Mouse (Mus musculus): ENCODE results near the gene Ephb2.

Gene Ephb2

GRCm38 (mm10) chr4:136801463-136801862, 34.3 kb downstream of the Ephb2 start:
- DNase-seq (ENCODE audit: extremely low spot score) = no peak

GRCm38 (mm10) chr4:136800366-136800765, 35.4 kb downstream of the Ephb2 start:
- no peak for DNase-seq (ENCODE audit: extremely low spot score)

- DNase-seq (ENCODE audit: extremely low spot score) = no peak
These were observed 37.9 kb downstream of the Ephb2 start for GRCm38 (mm10) chr4:136797677-136798569.

GRCm38 (mm10) chr4:136793320-136793719, 42.5 kb downstream of the Ephb2 start:
- no peak for DNase-seq (ENCODE audit: extremely low spot score)

- DNase-seq (ENCODE audit: extremely low spot score) = no peak
These were observed 46.0 kb downstream of the Ephb2 start for GRCm38 (mm10) chr4:136789821-136790220.

GRCm38 (mm10) chr4:136787357-136787756, 48.4 kb downstream of the Ephb2 start:
- DNase-seq (ENCODE audit: extremely low spot score) = no peak

GRCm38 (mm10) chr4:136786453-136787276, 49.1 kb downstream of the Ephb2 start:
- no peak for DNase-seq (ENCODE audit: extremely low spot score)

GRCm38 (mm10) chr4:136783552-136784150, 52.1 kb downstream of the Ephb2 start:
- DNase-seq (ENCODE audit: extremely low spot score) = peak; percentile 77

- DNase-seq (ENCODE audit: extremely low spot score) = no peak
These were observed 53.2 kb downstream of the Ephb2 start for GRCm38 (mm10) chr4:136782579-136782925.

- DNase-seq (ENCODE audit: extremely low spot score) = no peak
These were observed 53.8 kb downstream of the Ephb2 start for GRCm38 (mm10) chr4:136781868-136782578.

- DNase-seq (ENCODE audit: extremely low spot score) = no peak
These were observed 55.4 kb downstream of the Ephb2 start for GRCm38 (mm10) chr4:136780201-136780895.

GRCm38 (mm10) chr4:136779156-136779555, 56.6 kb downstream of the Ephb2 start:
- DNase-seq (ENCODE audit: extremely low spot score) = no peak

- DNase-seq (ENCODE audit: extremely low spot score) = peak; percentile 63
These were observed 59.3 kb downstream of the Ephb2 start for GRCm38 (mm10) chr4:136776471-136776892.

GRCm38 (mm10) chr4:136775903-136776302, 59.9 kb downstream of the Ephb2 start:
- no peak for DNase-seq (ENCODE audit: extremely low spot score)

GRCm38 (mm10) chr4:136774201-136774600, 61.6 kb downstream of the Ephb2 start:
- no peak for DNase-seq (ENCODE audit: extremely low spot score)

- no peak for DNase-seq (ENCODE audit: extremely low spot score)
These were observed 62.7 kb downstream of the Ephb2 start for GRCm38 (mm10) chr4:136772952-136773584.

GRCm38 (mm10) chr4:136772318-136772717, 63.5 kb downstream of the Ephb2 start:
- DNase-seq (ENCODE audit: extremely low spot score) = no peak

GRCm38 (mm10) chr4:136770718-136771117, 65.1 kb downstream of the Ephb2 start:
- no peak for DNase-seq (ENCODE audit: extremely low spot score)

- no peak for DNase-seq (ENCODE audit: extremely low spot score)
These were observed 67.3 kb downstream of the Ephb2 start for GRCm38 (mm10) chr4:136768499-136768898.

- DNase-seq (ENCODE audit: extremely low spot score) = no peak
These were observed 70.7 kb downstream of the Ephb2 start for GRCm38 (mm10) chr4:136765080-136765479.

GRCm38 (mm10) chr4:136763349-136763748, 72.4 kb downstream of the Ephb2 start:
- peak; percentile 45 for DNase-seq (ENCODE audit: extremely low spot score)
